In genomic region chr5:124830331-124830730, GRCm38 (mm10) we compare ENCODE assay signal across 28 mouse cellular contexts. TPM values are rescaled to one million over a fixed set of nuclear protein-coding genes. Genes with fewer than 3 reads are reported as not detected.
"Had no signal": no experiment of that assay in that cellular context is flagged by ENCODE, and none has a peak within 500 bp of the region (broad histone marks: within the 10 kb centered on the region; RNA-seq: fewer than 3 reads in every experiment).

No protein-coding gene starts in this region.

- H3K27me3 ChIP-seq: hindbrain, embryonic 13.5 days; kidney, embryonic 15.5 days; limb, embryonic 13.5 days; limb, embryonic 15.5 days; liver, embryonic 13.5 days; liver, embryonic 15.5 days had no signal

- H3K9me3 ChIP-seq: heart, embryonic 13.5 days; heart, embryonic 15.5 days; hindbrain, embryonic 13.5 days; kidney, embryonic 15.5 days; limb, embryonic 13.5 days; limb, embryonic 15.5 days; liver, embryonic 13.5 days; liver, embryonic 15.5 days had no signal

- H3K36me3 ChIP-seq: heart, embryonic 13.5 days; heart, embryonic 15.5 days; kidney, embryonic 15.5 days; liver, embryonic 13.5 days; liver, embryonic 15.5 days had no signal

- H3K27ac ChIP-seq: heart, adult 2 months; heart, embryonic 13.5 days; heart, embryonic 15.5 days; hindbrain, embryonic 13.5 days; kidney, embryonic 15.5 days; kidney, postnatal 0 days; limb, embryonic 13.5 days; limb, embryonic 15.5 days; liver, embryonic 13.5 days; liver, embryonic 15.5 days had no signal

- H3K4me1 ChIP-seq: heart, embryonic 13.5 days; heart, embryonic 15.5 days; hindbrain, embryonic 13.5 days; kidney, embryonic 15.5 days; limb, embryonic 13.5 days; limb, embryonic 15.5 days; liver, embryonic 13.5 days; liver, embryonic 15.5 days had no signal

- H3K4me2 ChIP-seq: heart, embryonic 11.5 days; heart, embryonic 13.5 days; heart, embryonic 15.5 days; hindbrain, embryonic 13.5 days; kidney, embryonic 15.5 days; limb, embryonic 13.5 days; limb, embryonic 15.5 days; liver, embryonic 13.5 days; liver, embryonic 15.5 days had no signal

- H3K4me3 ChIP-seq: heart, adult 2 months; heart, embryonic 13.5 days; heart, embryonic 15.5 days; hindbrain, embryonic 13.5 days; kidney, embryonic 15.5 days; limb, embryonic 13.5 days; limb, embryonic 15.5 days; liver, embryonic 13.5 days; liver, embryonic 15.5 days had no signal

- DNase-seq: gastrocnemius, postnatal 14 days; gastrocnemius, postnatal 36 days; heart, adult 11 months; heart, adult 2 months; heart, postnatal 14 days; heart, postnatal 36 days; kidney, adult 11 months; kidney, adult 2 months; kidney, adult 9 months; kidney, postnatal 14 days; kidney, postnatal 36 days; layer of hippocampus, adult 9-11 months; layer of hippocampus, postnatal 36 days; liver, embryonic 13.5 days; liver, postnatal 0 days had no signal

- ATAC-seq: hindbrain, embryonic 16.5 days; intestine, embryonic 16.5 days; liver, postnatal 0 days had no signal

- H3K9ac ChIP-seq: heart, embryonic 13.5 days; heart, embryonic 15.5 days; hindbrain, embryonic 13.5 days; kidney, embryonic 15.5 days; limb, embryonic 13.5 days; limb, embryonic 15.5 days; liver, embryonic 13.5 days; liver, embryonic 15.5 days; liver, postnatal 0 days had no signal

RNA-seq across cellular contexts. Expression of gene Ccdc92, which starts 31.9 kb away (rescaled TPM):
- total RNA-seq: hematopoietic stem cell, adult 5-6 weeks; liver, adult 2 months had no signal
